Mouse (Mus musculus): ENCODE measurements around the gene Fbxo11. TPM values are rescaled to one million over a fixed set of nuclear protein-coding genes. Genes with fewer than 3 reads are reported as not detected.
"Not testable (repeated sequence)": the region's sequence is repeated elsewhere in the genome, so short reads cannot be mapped to it uniquely, and the experiment has no call there.

The Fbxo11 gene
- polyA plus RNA-seq, 1 experiment from 2014 or later, result 21.6 TPM

GRCm38 (mm10) chr17:87983313-87983712 is 81.8 kb downstream of the Fbxo11 start:
- Histone ChIP-seq H3K27me3 (ENCODE audit: insufficient read depth, poor library complexity, severe bottlenecking) (no peaks in the 10 kb centered on the region), H3K27ac (no peak overlapping the region), H3K4me3 (no peak overlapping the region), H3K9me3 (no peaks in the 10 kb centered on the region), H3K36me3 (peaks cover 91% of the 10 kb centered on the region), H3K4me1 (replicated peaks) (0 out of 2 replicates have a peak, but pooled peaks cover 4% of the 10 kb centered on the region)
- no peak for DNase-seq (ENCODE audit: low spot score)
- WGBS, result 87% methylated on average over 4 of the region's 4 CpGs

DNA sequence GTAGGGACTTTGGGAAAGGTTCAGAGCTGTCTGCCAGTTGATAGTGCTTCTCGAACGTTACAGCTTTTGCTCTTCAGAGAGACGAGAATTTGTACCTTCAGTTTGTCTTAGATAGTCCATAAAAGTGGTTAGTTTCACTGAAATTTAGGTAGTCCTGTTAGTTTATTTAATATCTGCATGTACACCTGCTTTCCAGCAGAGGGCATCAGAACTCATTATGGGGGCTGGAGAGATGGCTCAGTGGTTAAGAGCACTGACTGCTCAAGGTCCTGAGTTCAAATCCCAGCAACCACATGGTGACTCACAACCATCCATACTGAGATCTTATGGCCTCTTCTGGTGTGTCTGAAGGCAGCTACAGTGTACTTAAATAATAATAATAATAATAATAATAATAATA is 83.0 kb downstream of the Fbxo11 start:
- whole genome bisulfite sequencing, result 92% methylated on average over 3 of the region's 3 CpGs
- DNase-seq (ENCODE audit: low spot score), result no peak
- H3K27ac ChIP-seq, result no peak overlapping the region
- no peaks in the 10 kb centered on the region for H3K9me3 ChIP-seq
- peaks cover 90% of the 10 kb centered on the region for H3K36me3 ChIP-seq
- no peaks in the 10 kb centered on the region for H3K27me3 ChIP-seq (ENCODE audit: insufficient read depth, poor library complexity, severe bottlenecking)
- H3K4me1 ChIP-seq (replicated peaks), result 0 out of 2 replicates have a peak, but pooled peaks cover under 1% of the 10 kb centered on the region
- no peak overlapping the region for H3K4me3 ChIP-seq

- H3K9me3 ChIP-seq; H3K27me3 ChIP-seq (ENCODE audit: insufficient read depth, poor library complexity, severe bottlenecking); H3K4me3 ChIP-seq; DNase-seq (ENCODE audit: low spot score); H3K27ac ChIP-seq: not testable (repeated sequence)
- peaks cover 70% of the 10 kb centered on the region for H3K36me3 ChIP-seq
- WGBS, result 91% methylated on average over 1 of the region's 1 CpGs
- peaks cover 14% of the 10 kb centered on the region for H3K4me1 ChIP-seq (replicated peaks)
Measured at GRCm38 (mm10) chr17:87979696-87980095, 85.4 kb downstream of the Fbxo11 start.

DNA sequence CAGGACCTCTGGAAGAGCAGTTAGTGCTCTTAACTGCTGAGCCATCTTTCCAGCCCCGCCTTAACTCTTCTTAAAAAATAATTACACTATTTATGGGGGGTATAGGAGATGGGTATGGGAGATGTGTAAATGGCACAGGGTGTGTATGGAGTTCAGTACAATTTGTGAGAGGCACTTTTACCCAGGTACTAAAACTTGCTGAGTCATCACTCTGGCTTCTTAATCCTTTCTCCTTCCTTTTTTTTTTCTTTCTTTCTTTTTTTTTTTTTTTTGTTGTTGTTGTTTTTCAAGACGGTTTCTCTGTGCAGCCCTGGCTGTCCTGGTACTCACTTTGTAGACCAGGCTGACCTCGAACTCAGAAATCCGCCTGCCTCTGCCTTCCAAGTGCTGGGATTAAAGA is 88.2 kb downstream of the Fbxo11 start:
- H3K4me1 ChIP-seq (replicated peaks), result peaks cover 19% of the 10 kb centered on the region
- not testable (repeated sequence) for H3K27me3 ChIP-seq (ENCODE audit: insufficient read depth, poor library complexity, severe bottlenecking); DNase-seq (ENCODE audit: low spot score); H3K9me3 ChIP-seq; H3K27ac ChIP-seq
- 95% methylated on average over 4 of the region's 4 CpGs for WGBS
- peaks cover 44% of the 10 kb centered on the region for H3K36me3 ChIP-seq
- H3K4me3 ChIP-seq, result peak overlapping the region; percentile 98; the same call in 1 of the 2 replicates

- H3K27me3 ChIP-seq (ENCODE audit: insufficient read depth, poor library complexity, severe bottlenecking), result peaks cover 8% of the 10 kb centered on the region; the same call in 1 of the 2 replicates
- 77% methylated on average over 9 of the region's 9 CpGs for WGBS
- H3K9me3 ChIP-seq, result no peaks in the 10 kb centered on the region
- peaks cover 19% of the 10 kb centered on the region for H3K4me1 ChIP-seq (replicated peaks)
- no peak overlapping the region for H3K27ac ChIP-seq
- H3K36me3 ChIP-seq, result peaks cover 38% of the 10 kb centered on the region
- H3K4me3 ChIP-seq, result peak overlapping the region; percentile 98
- no peak for DNase-seq (ENCODE audit: low spot score)
Measured at GRCm38 (mm10) chr17:87976154-87976806, 88.8 kb downstream of the Fbxo11 start.

DNA sequence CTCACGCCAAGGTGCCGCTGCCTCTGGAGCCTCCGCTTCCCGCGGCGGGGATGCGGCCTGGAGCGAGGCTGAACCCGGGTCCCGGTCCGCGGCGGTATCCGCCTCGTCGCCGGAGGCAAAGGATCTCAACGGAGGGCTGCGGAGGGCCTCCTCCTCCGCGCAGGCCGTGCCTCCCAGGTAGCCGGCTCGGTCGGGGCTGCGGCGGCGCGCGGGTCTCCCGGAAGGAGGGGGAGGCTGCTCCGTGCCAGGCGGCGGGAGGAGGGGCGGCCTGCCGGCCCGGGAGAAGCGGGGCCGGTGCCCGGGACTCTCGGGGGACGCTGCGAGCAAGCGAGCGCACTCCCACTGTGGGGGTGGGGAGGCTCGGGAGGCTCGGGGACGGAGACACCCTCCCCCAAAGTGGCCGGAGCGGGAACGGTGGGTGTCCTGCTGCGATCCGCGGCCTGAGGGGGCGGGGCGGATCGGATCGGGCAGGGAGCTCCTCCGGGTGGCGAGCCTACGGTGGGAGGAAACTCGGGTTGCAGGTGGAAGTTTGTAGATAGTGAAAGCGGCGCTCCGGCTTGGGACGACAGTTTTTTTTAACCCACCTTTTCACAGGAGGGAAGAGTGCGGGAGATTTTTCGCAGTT is 89.8 kb downstream of the Fbxo11 start:
- under 1% methylated on average over 65 of the region's 68 CpGs for WGBS
- Histone ChIP-seq H3K27me3 (ENCODE audit: insufficient read depth, poor library complexity, severe bottlenecking) (peaks cover 8% of the 10 kb centered on the region; the same call in 1 of the 2 replicates), H3K36me3 (peaks cover 28% of the 10 kb centered on the region), H3K4me1 (replicated peaks) (peaks cover 19% of the 10 kb centered on the region), H3K9me3 (no peaks in the 10 kb centered on the region), H3K4me3 (peak overlapping the region; percentile 98), H3K27ac (peak overlapping the region; percentile 92)
- no peak for DNase-seq (ENCODE audit: low spot score)

- peak within 1 kb of the TSS; percentile 98 for H3K4me3 ChIP-seq
- WGBS, result under 1% methylated on average over 63 of the region's 63 CpGs
Measured at GRCm38 (mm10) chr17:87974629-87975228, 90.4 kb downstream of the Fbxo11 start, which contains the start of gene Msh6. TSS of gene Msh6 (plus strand) at chr17:87975062.

GRCm38 (mm10) chr17:87973261-87974167 is 91.6 kb downstream of the Fbxo11 start:
- DNase-seq (ENCODE audit: low spot score), result no peak
- Histone ChIP-seq H3K27ac (no peak overlapping the region), H3K27me3 (ENCODE audit: insufficient read depth, poor library complexity, severe bottlenecking) (peaks cover 8% of the 10 kb centered on the region; the same call in 1 of the 2 replicates), H3K9me3 (no peaks in the 10 kb centered on the region), H3K4me1 (replicated peaks) (peaks cover 19% of the 10 kb centered on the region), H3K36me3 (peaks cover 18% of the 10 kb centered on the region), H3K4me3 (peak overlapping the region; percentile 98; the same call in 1 of the 2 replicates)
- WGBS, result 71% methylated on average over 10 of the region's 10 CpGs

More at GRCm38 (mm10) chr17:87974629-87975228, 90.4 kb downstream of the Fbxo11 start, which contains the start of gene Msh6:
- Histone ChIP-seq H3K36me3 (peaks cover 24% of the 10 kb centered on the region), H3K9me3 (no peaks in the 10 kb centered on the region), H3K27ac (peak within 1 kb of the TSS; percentile 92), H3K27me3 (ENCODE audit: insufficient read depth, poor library complexity, severe bottlenecking) (peaks cover 8% of the 10 kb centered on the region; the same call in 1 of the 2 replicates), H3K4me1 (replicated peaks) (peaks cover 19% of the 10 kb centered on the region)
- peak; percentile 93 for DNase-seq (ENCODE audit: low spot score)

DNA sequence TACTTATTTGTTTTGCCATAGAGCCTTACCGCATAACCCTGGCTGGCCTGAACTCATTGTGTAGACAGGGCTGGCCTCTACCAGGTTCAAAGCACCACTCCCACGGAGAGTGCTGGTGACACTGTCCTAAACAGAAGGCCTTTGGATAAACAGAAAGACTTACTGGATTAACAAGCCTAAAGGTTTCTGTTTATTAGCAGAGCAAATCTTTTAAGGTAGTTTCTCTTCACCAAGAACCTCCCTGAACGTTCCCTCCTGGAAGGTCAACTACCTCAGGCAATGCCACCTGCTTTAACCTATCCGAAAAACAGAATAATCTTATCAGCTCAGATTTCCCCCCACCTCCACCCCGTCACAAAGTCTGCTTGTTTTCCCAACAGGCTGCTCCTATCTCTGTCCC is 92.2 kb downstream of the Fbxo11 start:
- WGBS, result 80% methylated on average over 5 of the region's 5 CpGs
- DNase-seq (ENCODE audit: low spot score), result no peak
- Histone ChIP-seq H3K9me3 (no peaks in the 10 kb centered on the region), H3K36me3 (peaks cover 11% of the 10 kb centered on the region), H3K4me1 (replicated peaks) (peaks cover 19% of the 10 kb centered on the region), H3K27ac (no peak overlapping the region), H3K4me3 (no peak overlapping the region), H3K27me3 (ENCODE audit: insufficient read depth, poor library complexity, severe bottlenecking) (peaks cover 8% of the 10 kb centered on the region; the same call in 1 of the 2 replicates)

DNA sequence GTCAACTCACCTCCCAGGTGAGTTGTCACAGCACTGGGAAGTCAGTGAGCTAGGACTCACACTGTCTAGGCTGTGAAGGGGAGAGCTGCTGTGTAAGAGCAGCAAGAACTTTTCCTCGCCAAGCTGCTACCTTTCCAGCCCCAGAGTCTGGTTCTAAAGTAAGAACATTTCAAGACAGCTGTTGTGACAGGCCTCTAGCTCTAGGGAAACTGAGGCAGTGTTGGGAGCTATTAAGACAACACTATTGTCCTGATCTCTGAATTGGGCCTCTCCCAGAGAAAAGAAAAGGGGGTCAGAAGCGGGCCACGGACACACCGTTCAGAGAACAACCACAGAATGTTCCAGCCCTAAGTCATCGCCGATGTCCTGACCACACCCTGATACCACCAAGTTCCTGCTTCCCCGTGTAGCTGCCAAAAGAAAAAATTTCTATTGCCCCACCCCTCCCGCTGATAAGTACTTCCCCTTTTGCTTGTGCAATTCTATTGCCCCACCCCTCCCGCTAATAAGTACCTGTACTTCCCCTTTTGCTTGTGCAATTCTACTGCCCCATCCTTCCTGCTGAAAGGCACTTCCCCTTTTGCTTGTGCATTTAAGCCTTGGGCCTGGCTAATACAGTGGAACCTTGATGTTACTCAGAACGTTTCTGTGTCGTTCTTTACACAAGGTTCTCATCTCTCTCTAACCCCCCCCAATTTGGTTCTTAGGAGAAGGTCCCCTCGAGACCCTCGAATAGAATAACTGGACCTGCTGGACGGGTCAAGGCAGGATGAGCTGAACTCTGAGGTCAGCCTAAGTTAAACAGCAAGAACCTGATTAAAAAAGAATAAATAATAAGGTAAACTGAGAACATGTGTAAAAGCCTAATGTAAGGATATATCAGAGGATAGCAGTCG is 93.1 kb downstream of the Fbxo11 start:
- H3K36me3 ChIP-seq; H3K27me3 ChIP-seq (ENCODE audit: insufficient read depth, poor library complexity, severe bottlenecking); H3K9me3 ChIP-seq; H3K4me3 ChIP-seq; DNase-seq (ENCODE audit: low spot score); H3K27ac ChIP-seq: not testable (repeated sequence)
- peaks cover 19% of the 10 kb centered on the region for H3K4me1 ChIP-seq (replicated peaks)
- WGBS, result 89% methylated on average over 15 of the region's 15 CpGs

DNA sequence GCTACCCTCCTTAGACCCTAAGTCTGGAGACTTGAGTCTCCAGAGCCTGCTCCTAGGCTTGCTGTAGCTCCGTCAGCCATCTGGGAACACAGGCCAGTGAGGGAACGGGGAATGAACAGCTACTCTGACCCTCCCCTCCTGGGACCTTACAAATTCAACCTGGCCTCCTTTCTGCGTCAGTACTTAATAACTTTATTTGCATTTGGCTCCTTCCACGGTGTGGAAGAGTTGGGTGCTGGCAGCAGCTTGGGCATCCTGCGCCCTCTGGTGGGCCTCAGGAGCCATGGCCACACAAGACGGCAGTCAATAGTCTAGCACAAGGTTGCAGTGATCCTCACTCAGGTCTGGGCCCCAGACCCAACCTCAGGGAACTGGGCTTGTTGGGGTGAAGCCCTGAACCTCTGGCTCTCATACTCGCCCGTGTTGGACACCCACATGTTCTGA is 96.6 kb downstream of the Fbxo11 start:
- H3K4me3 ChIP-seq; H3K27me3 ChIP-seq (ENCODE audit: insufficient read depth, poor library complexity, severe bottlenecking); DNase-seq (ENCODE audit: low spot score); H3K9me3 ChIP-seq; H3K4me1 ChIP-seq (replicated peaks); H3K27ac ChIP-seq; H3K36me3 ChIP-seq: not testable (repeated sequence)
- 35% methylated on average over 7 of the region's 8 CpGs for WGBS
